ENCODE assay signal across 8 mouse cellular contexts in the genomic region with DNA sequence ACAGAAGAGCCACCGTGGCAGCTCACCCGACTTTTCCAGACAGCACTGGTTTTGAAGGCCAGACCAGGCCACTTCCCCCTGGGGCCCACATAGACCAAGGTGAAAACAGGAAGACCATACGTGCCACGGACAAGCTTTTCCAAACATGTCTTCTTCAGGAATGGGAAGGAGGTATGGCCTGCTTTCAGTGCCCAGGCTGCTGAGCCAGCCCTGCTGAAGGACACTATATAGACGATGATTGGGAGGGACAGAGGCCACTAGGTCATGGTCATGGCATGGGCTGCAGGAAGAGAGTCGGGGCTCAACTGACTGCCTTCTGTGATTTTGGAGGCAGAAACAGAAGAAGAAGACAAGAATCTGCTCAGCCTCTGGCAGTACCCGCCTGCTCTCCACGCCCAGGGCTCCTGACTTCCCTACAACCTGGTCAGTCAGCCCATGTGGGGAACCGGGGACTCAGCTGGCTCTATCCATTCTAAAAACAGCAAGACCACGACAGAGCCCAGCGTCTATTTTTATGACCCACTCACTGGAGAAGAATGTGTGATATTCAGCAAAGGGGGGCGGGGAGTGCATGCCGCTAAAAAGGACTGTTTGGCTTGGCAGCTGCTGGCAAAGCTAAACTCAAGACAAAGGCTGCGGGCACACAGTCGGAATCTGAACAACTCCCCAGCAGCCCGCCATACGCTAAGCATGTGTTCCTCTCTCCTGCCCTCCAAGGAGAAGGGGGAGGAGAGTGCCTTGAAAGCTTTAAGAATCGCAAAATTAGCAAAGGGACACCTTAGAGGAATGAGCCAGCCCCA. TPM values are rescaled to one million over a fixed set of nuclear protein-coding genes. Genes with fewer than 3 reads are reported as not detected.
DNase-seq lines count a peak whose midpoint lies in the region; ATAC-seq lines count a peak whose summit lies in the region.

No protein-coding gene starts in this region.

- WGBS in hindbrain, embryonic 12.5 days = 58% methylated on average over 18 of the region's 18 CpGs
- WGBS in hindbrain, embryonic 10.5 days = 77% methylated on average over 18 of the region's 18 CpGs
- WGBS in embryonic facial prominence, embryonic 12.5 days = 68% methylated on average over 18 of the region's 18 CpGs
- 15% methylated on average over 18 of the region's 18 CpGs for WGBS in heart, embryonic 16.5 days

- no peaks in the 10 kb centered on the region for H3K27me3 ChIP-seq in hindbrain, embryonic 12.5 days
- H3K27me3 ChIP-seq in hindbrain, embryonic 10.5 days (ENCODE audit: insufficient read depth, poor library complexity, severe bottlenecking) = no peaks in the 10 kb centered on the region
- no peaks in the 10 kb centered on the region for H3K27me3 ChIP-seq in embryonic facial prominence, embryonic 12.5 days
- no peaks in the 10 kb centered on the region for H3K27me3 ChIP-seq in heart, embryonic 16.5 days (ENCODE audit: control insufficient read depth, insufficient read depth, low read length)

- peak overlapping the region; percentile 36; the same call in 1 of the 2 replicates for H3K9ac ChIP-seq in hindbrain, embryonic 12.5 days
- no peak overlapping the region for H3K9ac ChIP-seq in embryonic facial prominence, embryonic 12.5 days
- H3K9ac ChIP-seq in heart, embryonic 16.5 days (ENCODE audit: low read length) = peak overlapping the region; percentile 65

- no peak for DNase-seq in hindbrain, embryonic 10.5 days (ENCODE audit: low spot score)
- DNase-seq in kidney, postnatal 4 days = peak; percentile 63 to 79
- peak; percentile 55 for DNase-seq in mesoderm, embryonic 11.5 days (ENCODE audit: low read depth, low spot score)
- DNase-seq in telencephalon, adult 2 months (ENCODE audit: low read depth, low spot score) = peak; percentile 88
- DNase-seq in natural killer cell, adult 2 months (ENCODE audit: low spot score in 2 of 2) = no peak

- H3K4me1 ChIP-seq in hindbrain, embryonic 12.5 days = peaks cover 25% of the 10 kb centered on the region
- peaks cover 30% of the 10 kb centered on the region for H3K4me1 ChIP-seq in hindbrain, embryonic 10.5 days (replicated peaks)
- H3K4me1 ChIP-seq in embryonic facial prominence, embryonic 12.5 days = peaks cover 19% of the 10 kb centered on the region
- H3K4me1 ChIP-seq in heart, embryonic 16.5 days (ENCODE audit: control insufficient read depth, insufficient read depth, low read length) = peaks cover 57% of the 10 kb centered on the region

- peaks cover 20% of the 10 kb centered on the region for H3K36me3 ChIP-seq in hindbrain, embryonic 12.5 days
- peaks cover 47% of the 10 kb centered on the region for H3K36me3 ChIP-seq in hindbrain, embryonic 10.5 days
- peaks cover 37% of the 10 kb centered on the region for H3K36me3 ChIP-seq in embryonic facial prominence, embryonic 12.5 days
- peaks cover 16% of the 10 kb centered on the region for H3K36me3 ChIP-seq in heart, embryonic 16.5 days (ENCODE audit: control insufficient read depth, insufficient read depth)

- no peaks in the 10 kb centered on the region for H3K9me3 ChIP-seq in hindbrain, embryonic 12.5 days (replicated peaks)
- H3K9me3 ChIP-seq in hindbrain, embryonic 10.5 days = no peaks in the 10 kb centered on the region
- H3K9me3 ChIP-seq in embryonic facial prominence, embryonic 12.5 days = no peaks in the 10 kb centered on the region
- no peaks in the 10 kb centered on the region for H3K9me3 ChIP-seq in heart, embryonic 16.5 days (replicated peaks; ENCODE audit: control insufficient read depth, low read length)

- no peak overlapping the region for H3K4me2 ChIP-seq in hindbrain, embryonic 12.5 days (replicated peaks)
- H3K4me2 ChIP-seq in embryonic facial prominence, embryonic 12.5 days (replicated peaks) = no peak overlapping the region; the same call in 1 of the 2 replicates
- peak overlapping the region; percentile 27 for H3K4me2 ChIP-seq in heart, embryonic 16.5 days (ENCODE audit: low read depth, low read length)

- peak overlapping the region; percentile 71 for H3K27ac ChIP-seq in hindbrain, embryonic 12.5 days
- H3K27ac ChIP-seq in hindbrain, embryonic 10.5 days = no peak overlapping the region
- H3K27ac ChIP-seq in embryonic facial prominence, embryonic 12.5 days = peak overlapping the region; percentile 75
- H3K27ac ChIP-seq in heart, embryonic 16.5 days (ENCODE audit: low read length) = peak overlapping the region; percentile 98

- H3K4me3 ChIP-seq in hindbrain, embryonic 12.5 days = no peak overlapping the region
- H3K4me3 ChIP-seq in hindbrain, embryonic 10.5 days = no peak overlapping the region
- no peak overlapping the region for H3K4me3 ChIP-seq in embryonic facial prominence, embryonic 12.5 days
- H3K4me3 ChIP-seq in heart, embryonic 16.5 days (ENCODE audit: low read length) = no peak overlapping the region

- ATAC-seq in hindbrain, embryonic 12.5 days (ENCODE audit: low FRiP score) = peak; percentile 60; the same call in 1 of the 2 replicates
- ATAC-seq in embryonic facial prominence, embryonic 12.5 days (ENCODE audit: insufficient number of reproducible peaks, insufficient read depth, low FRiP score, low TSS enrichment) = 0 out of 2 replicates have a peak, but pooled peaks have one; percentile 23
- peak; percentile 94 for ATAC-seq in heart, embryonic 16.5 days (replicated peaks; ENCODE audit: extremely low read depth, insufficient read depth, low FRiP score)

RNA-seq across cellular contexts. Expression of a gene that starts 19.4 kb away (rescaled TPM):
- 26.6 and 31.2 TPM in 2 replicates for polyA plus RNA-seq in hindbrain, embryonic 12.5 days (2016; fragmentation: Nextera tagmentation; extraction: Ambion mirVana)
- 20.1 and 22.2 TPM in 2 replicates for polyA plus RNA-seq in hindbrain, embryonic 10.5 days (2016; fragmentation: Nextera tagmentation; extraction: Ambion mirVana)
- 32.0 and 32.1 TPM in 2 replicates for polyA plus RNA-seq in embryonic facial prominence, embryonic 12.5 days (2016; fragmentation: Nextera tagmentation; extraction: Ambion mirVana)
- polyA plus RNA-seq in heart, embryonic 16.5 days (2015; fragmentation: Nextera tagmentation; extraction: Ambion mirVana) = 39.3 and 47.7 TPM in 2 replicates

Comparison
In these comparisons a context has a peak if more than half of its experiments do, and no peak if none do; other contexts are left out.
1. ATAC-seq: peak in every context shown above with its lines; median percentile 94 in heart, embryonic 16.5 days; 60 in hindbrain, embryonic 12.5 days; 23 in embryonic facial prominence, embryonic 12.5 days.
2. DNase-seq: peak in kidney, postnatal 4 days (2 of 2), mesoderm, embryonic 11.5 days (single experiment) and telencephalon, adult 2 months (single experiment); none in hindbrain, embryonic 10.5 days (single experiment) and natural killer cell, adult 2 months (0 of 2).